Mouse (Mus musculus) intestine, postnatal 0 days (tissue): ENCODE data around the gene Fgfr2. TPM values are rescaled to one million over a fixed set of nuclear protein-coding genes. Genes with fewer than 3 reads are reported as not detected.
"Not testable (repeated sequence)": the region's sequence is repeated elsewhere in the genome, so short reads cannot be mapped to it uniquely, and the experiment has no call there.

ENCODE experiments used
- ATAC-seq: fragments of 200-750 bp; cut with Nextera tagmentation; 2 replicates; pipeline ENCODE4 v1.8.0; 2017; ENCODE audit warnings: mild to moderate bottlenecking, moderate TSS enrichment, moderate library complexity
- H3K27ac ChIP-seq: fragments of 300-500 bp; sonication (generic); 2 replicates; pipeline ENCODE4 v1.5.1; 2014; ENCODE audit warnings: mild to moderate bottlenecking, low read depth, low read length, moderate library complexity
- H3K27me3 ChIP-seq: fragments of 300-500 bp; sonication (generic); replicated peaks from 2 replicates; pipeline ENCODE4 v1.6.1; 2014; ENCODE audit warnings: low read length, mixed read lengths; ENCODE audit not compliant: control insufficient read depth, insufficient read depth
- H3K36me3 ChIP-seq: fragments of 300-500 bp; sonication (generic); 2 replicates; pipeline ENCODE4 v1.6.1; 2014; ENCODE audit warnings: mild to moderate bottlenecking, moderate library complexity; ENCODE audit not compliant: control insufficient read depth, insufficient read depth
- H3K4me1 ChIP-seq: fragments of 300-500 bp; sonication (generic); replicated peaks from 2 replicates; pipeline ENCODE4 v1.6.1; 2014; ENCODE audit warnings: antibody characterized with exemption, low read length, mixed read lengths; ENCODE audit not compliant: control insufficient read depth, insufficient read depth
- H3K4me2 ChIP-seq: fragments of 300-500 bp; sonication (generic); replicated peaks from 2 replicates; pipeline ENCODE4 v1.6.1; 2014; ENCODE audit warnings: low read depth, mild to moderate bottlenecking, moderate library complexity
- H3K4me3 ChIP-seq: fragments of 300-500 bp; sonication (generic); 2 replicates; pipeline ENCODE4 v1.5.1; 2014; ENCODE audit warnings: low read depth, low read length
- H3K9ac ChIP-seq: fragments of 300-500 bp; sonication (generic); 2 replicates; pipeline ENCODE4 v1.6.1; 2014; ENCODE audit warnings: mild to moderate bottlenecking, low read depth, low read length
- H3K9me3 ChIP-seq: fragments of 300-500 bp; sonication (generic); 2 replicates; pipeline ENCODE4 v1.6.1; 2016; ENCODE audit warnings: mixed run types; ENCODE audit not compliant: control insufficient read depth
- CTCF ChIP-seq: sonication (generic); IDR thresholded peaks from 2 replicates; pipeline ENCODE4 v1.5.1; 2016; ENCODE audit warnings: low read depth, mild to moderate bottlenecking, control low read depth, antibody characterized with exemption, moderate library complexity
- WGBS: fragments of 180-500 bp; shearing (Covaris S2); extraction: QIAGEN DNeasy Blood & Tissue Kit; methylation state at CpG from one replicate; pipeline ENCODE4 v1.1.7; 2014; 5-methylcytosine and 5-hydroxymethylcytosine counted together
- polyA plus RNA-seq: library from polyadenylated mRNA; unstranded; fragments of >200 nt; fragmentation: Nextera tagmentation; extraction: Ambion mirVana; gene quantifications from 2 replicates; pipeline ENCODE4 v1.2.1, GENCODE M21; 2015

Gene Fgfr2
- polyA plus RNA-seq, 1 experiment from 2014 or later: 29.5 TPM

GRCm38 (mm10) chr7:131409321-131409987, 1713.7 kb downstream of the Fgfr2 start:
- Histone ChIP-seq H3K9me3 (no peaks in the 10 kb centered on the region), H3K4me2 (peak overlapping the region; percentile 91), H3K4me1 (0 out of 2 replicates have a peak, but pooled peaks cover 6% of the 10 kb centered on the region), H3K36me3 (no peaks in the 10 kb centered on the region), H3K27me3 (no peaks in the 10 kb centered on the region), H3K9ac (peak overlapping the region; percentile 96), H3K4me3 (peak overlapping the region; percentile 92), H3K27ac (peak overlapping the region; percentile 77; the same call in 1 of the 2 replicates)
- 4% methylated on average over 16 of the region's 16 CpGs for WGBS
- no peak for ATAC-seq
- TF ChIP-seq CTCF: no peak

- H3K36me3 ChIP-seq: peaks cover 25% of the 10 kb centered on the region
- not testable (repeated sequence) for H3K4me3 ChIP-seq, H3K4me2 ChIP-seq, H3K27me3 ChIP-seq, H3K27ac ChIP-seq, H3K4me1 ChIP-seq, H3K9me3 ChIP-seq, H3K9ac ChIP-seq, ATAC-seq
- WGBS: 88% methylated on average over 6 of the region's 7 CpGs
Measured at GRCm38 (mm10) chr7:131391761-131392160, 1731.4 kb downstream of the Fgfr2 start.

- peak overlapping the region; percentile 67 for H3K4me3 ChIP-seq
- no peak for ATAC-seq
- WGBS: 62% methylated on average over 9 of the region's 9 CpGs
Measured at GRCm38 (mm10) chr7:131371880-131372651, 1751.1 kb downstream of the Fgfr2 start.

GRCm38 (mm10) chr7:131371470-131371860, 1751.7 kb downstream of the Fgfr2 start:
- 3% methylated on average over 9 of the region's 9 CpGs for WGBS
- Histone ChIP-seq H3K9me3 (no peaks in the 10 kb centered on the region), H3K4me2 (peak overlapping the region; percentile 92), H3K27ac (peak overlapping the region; percentile 87; the same call in 1 of the 2 replicates), H3K4me3 (peak overlapping the region; percentile 67), H3K9ac (peak overlapping the region; percentile 76), H3K27me3 (no peaks in the 10 kb centered on the region), H3K4me1 (no peaks in the 10 kb centered on the region), H3K36me3 (no peaks in the 10 kb centered on the region)
- ATAC-seq: no peak; the same call in 1 of the 2 replicates
- TF ChIP-seq CTCF: no peak

More at GRCm38 (mm10) chr7:131371880-131372651, 1751.1 kb downstream of the Fgfr2 start:
- Histone ChIP-seq H3K4me2 (peak overlapping the region; percentile 92), H3K9me3 (no peaks in the 10 kb centered on the region), H3K4me1 (no peaks in the 10 kb centered on the region), H3K9ac (no peak overlapping the region), H3K27ac (no peak overlapping the region), H3K27me3 (no peaks in the 10 kb centered on the region), H3K36me3 (no peaks in the 10 kb centered on the region)
- peak; percentile 43 for TF ChIP-seq CTCF

GRCm38 (mm10) chr7:131370648-131371469, 1752.3 kb downstream of the Fgfr2 start, which contains the start of gene Pstk:
Gene Pstk (plus strand): TSS chr7:131371141.
- Histone ChIP-seq H3K4me3 (peak within 1 kb of the TSS; percentile 67), H3K27me3 (no peaks in the 10 kb centered on the region), H3K27ac (peak within 1 kb of the TSS; percentile 87; the same call in 1 of the 2 replicates), H3K9ac (peak within 1 kb of the TSS; percentile 76), H3K36me3 (no peaks in the 10 kb centered on the region), H3K9me3 (no peaks in the 10 kb centered on the region), H3K4me1 (no peaks in the 10 kb centered on the region), H3K4me2 (peak within 1 kb of the TSS; percentile 92)
- peak; percentile 89 for ATAC-seq
- peak; percentile 96 for TF ChIP-seq CTCF
- 4% methylated on average over 47 of the region's 47 CpGs for WGBS
